Mouse (Mus musculus) forebrain, embryonic 14.5 days (tissue): ENCODE measurements at regions not wholly inside any gene's neighbourhood (a gene's known extent, or its start where the extent isn't known, plus 50 kb on each side); places are given as distances from the start of the nearest gene placed in this dataset.

Source experiments
- ATAC-seq: fragments of 200-750 bp; cut with Nextera tagmentation; 2 replicates; pipeline ENCODE4 v1.8.0; 2017; ENCODE audit warnings: mild to moderate bottlenecking, moderate library complexity
- DNase-seq: peaks from one replicate; pipeline ENCODE4 v3.0.0-alpha.2; 2015; ENCODE audit warnings: low spot score
- H3K27ac ChIP-seq: fragments of 300-500 bp; sonication (generic); 2 replicates; pipeline ENCODE4 v1.5.1; 2014; ENCODE audit warnings: low read depth, mild to moderate bottlenecking, control low read depth, low read length, moderate library complexity
- H3K27me3 ChIP-seq: fragments of 300-500 bp; sonication (generic); replicated peaks from 2 replicates; pipeline ENCODE4 v1.6.1; 2014; ENCODE audit warnings: low read length, control low read depth, mixed read lengths; ENCODE audit not compliant: control insufficient read depth, insufficient read depth
- H3K36me3 ChIP-seq: fragments of 300-500 bp; sonication (generic); 2 replicates; pipeline ENCODE4 v1.6.1; 2014; ENCODE audit warnings: low read length, control low read depth; ENCODE audit not compliant: control insufficient read depth, insufficient read depth
- H3K4me1 ChIP-seq: fragments of 300-500 bp; sonication (generic); 2 replicates; pipeline ENCODE4 v1.6.1; 2014; ENCODE audit warnings: antibody characterized with exemption, low read length, control low read depth; ENCODE audit not compliant: control insufficient read depth, insufficient read depth
- H3K4me2 ChIP-seq: fragments of 300-500 bp; sonication (generic); 2 replicates; pipeline ENCODE4 v1.6.1; 2014; ENCODE audit warnings: mild to moderate bottlenecking, control low read depth, low read length
- H3K4me3 ChIP-seq: fragments of 300-500 bp; sonication (generic); 2 replicates; pipeline ENCODE4 v1.5.1; 2014; ENCODE audit warnings: low read depth, low read length, control low read depth
- H3K9ac ChIP-seq: fragments of 300-500 bp; sonication (generic); 2 replicates; pipeline ENCODE4 v1.6.1; 2014; ENCODE audit warnings: mild to moderate bottlenecking, low read length, control low read depth, moderate library complexity
- H3K9me3 ChIP-seq: fragments of 300-500 bp; sonication (generic); replicated peaks from 2 replicates; pipeline ENCODE4 v1.6.1; 2016; ENCODE audit warnings: low read length, control low read depth, mixed read lengths; ENCODE audit not compliant: control insufficient read depth
- WGBS: fragments of 180-500 bp; shearing (Covaris S2); extraction: QIAGEN DNeasy Blood & Tissue Kit; methylation state at CpG from one replicate; pipeline ENCODE4 v1.1.7; 2014; 5-methylcytosine and 5-hydroxymethylcytosine counted together

- Histone ChIP-seq H3K4me3 (no peak overlapping the region), H3K36me3 (no peaks in the 10 kb centered on the region), H3K27me3 (no peaks in the 10 kb centered on the region), H3K4me2 (no peak overlapping the region), H3K9ac (no peak overlapping the region), H3K27ac (no peak overlapping the region), H3K9me3 (no peaks in the 10 kb centered on the region), H3K4me1 (no peaks in the 10 kb centered on the region)
- WGBS = 73% methylated on average over 1 of the region's 1 CpGs
- DNase-seq (peak; percentile 1), ATAC-seq (no peak)
These were observed 99.4 kb upstream of the Pclo start for GRCm38 (mm10) chr5:14415234-14415862.

GRCm38 (mm10) chr5:14453082-14453481 is 61.6 kb upstream of the Pclo start:
- DNase-seq (no peak), ATAC-seq (no peak)
- H3K9ac ChIP-seq = no peak overlapping the region
- 75% methylated on average over 5 of the region's 5 CpGs for WGBS
- H3K4me1 ChIP-seq = no peaks in the 10 kb centered on the region
- H3K27me3 ChIP-seq = no peaks in the 10 kb centered on the region
- no peak overlapping the region for H3K4me2 ChIP-seq
- H3K27ac ChIP-seq = no peak overlapping the region
- no peak overlapping the region for H3K4me3 ChIP-seq
- H3K9me3 ChIP-seq = no peaks in the 10 kb centered on the region
- no peaks in the 10 kb centered on the region for H3K36me3 ChIP-seq
